Mouse (Mus musculus) brain, embryonic 14.5 days (tissue): Measurements from ENCODE around the gene Lcor. TPM values are rescaled to one million over a fixed set of nuclear protein-coding genes. Genes with fewer than 3 reads are reported as not detected.

ENCODE experiments used
- DNase-seq: peaks from one replicate; pipeline ENCODE4 v3.0.0-alpha.2; 2011; ENCODE audit warnings: low read depth
- CTCF ChIP-seq: fragments of 200-500 bp; IDR thresholded peaks from 2 replicates; pipeline ENCODE4 v1.5.1; 2012; ENCODE audit warnings: inconsistent platforms, mild to moderate bottlenecking, moderate library complexity, borderline replicate concordance; ENCODE audit not compliant: insufficient read depth, insufficient read length; ENCODE audit errors: extremely low read depth
- POLR2A ChIP-seq: fragments of 200-500 bp; IDR thresholded peaks from 2 replicates; pipeline ENCODE4 v1.6.1; 2012; ENCODE audit warnings: mild to moderate bottlenecking, inconsistent platforms, borderline replicate concordance; ENCODE audit not compliant: poor library complexity, insufficient read depth, insufficient read length, severe bottlenecking; ENCODE audit errors: extremely low read depth
- polyA plus RNA-seq: library from polyadenylated mRNA; depleted of rRNA; stranded (reverse); fragments of >200 nt; gene quantifications from 2 replicates; pipeline ENCODE4 v1.2.3, GENCODE M21; 2012

Gene Lcor
- polyA plus RNA-seq, 1 experiment, result 10.3 TPM

DNA sequence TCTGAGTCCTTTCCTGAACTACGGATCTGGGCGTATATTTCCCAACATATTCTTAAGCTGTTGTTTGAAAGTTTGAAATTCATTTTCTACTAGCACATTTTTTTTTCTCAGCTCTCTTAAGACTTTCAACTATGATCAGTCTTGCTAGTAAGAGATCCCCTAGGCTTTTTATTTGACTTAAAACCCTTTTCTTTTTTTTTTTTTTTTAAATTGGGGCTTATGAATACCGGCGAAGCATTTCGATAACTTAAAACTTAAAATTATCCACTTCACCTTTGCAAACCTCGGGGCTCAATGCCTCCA is 599 bp upstream of the Lcor start:
- no peak for DNase-seq
- no peak for TF ChIP-seq POLR2A
- TF ChIP-seq CTCF, result no peak

DNA sequence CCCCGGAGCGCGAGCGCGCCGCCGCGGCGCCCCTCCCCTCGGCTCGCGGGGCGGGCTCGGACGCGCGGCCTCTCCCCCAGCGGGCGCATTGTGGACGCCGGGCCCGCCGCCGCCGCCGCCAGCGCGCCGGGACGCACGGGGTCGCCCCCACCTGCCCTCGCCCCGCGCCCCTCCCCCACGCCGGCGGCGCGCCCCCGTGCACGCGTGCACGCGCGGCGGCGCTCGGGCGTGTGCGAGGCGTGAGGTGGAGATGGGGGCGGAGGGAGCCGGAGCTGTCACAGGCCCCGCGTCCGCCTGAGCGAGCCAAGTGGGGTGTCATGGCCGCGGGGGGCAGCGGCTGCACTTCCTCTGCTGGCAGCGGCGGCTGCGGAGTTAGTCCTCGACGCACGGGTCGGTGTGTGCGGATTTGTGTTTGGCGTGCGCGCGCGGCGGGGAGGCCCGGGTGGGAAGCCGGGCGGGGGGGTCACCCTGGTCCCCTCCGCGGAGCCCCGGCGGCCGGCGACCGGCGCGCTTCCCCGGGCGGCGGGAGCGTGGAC is 540 bp downstream of the Lcor start:
- TF ChIP-seq CTCF, result no peak
- peak; percentile 67; the same call in 1 of the 2 replicates for TF ChIP-seq POLR2A
- peak; percentile 85 for DNase-seq

GRCm38 (mm10) chr19:41483445-41484040 is 1.1 kb downstream of the Lcor start:
- DNase-seq, result peak; percentile 74
- no peak for TF ChIP-seq CTCF
- no peak for TF ChIP-seq POLR2A

DNA sequence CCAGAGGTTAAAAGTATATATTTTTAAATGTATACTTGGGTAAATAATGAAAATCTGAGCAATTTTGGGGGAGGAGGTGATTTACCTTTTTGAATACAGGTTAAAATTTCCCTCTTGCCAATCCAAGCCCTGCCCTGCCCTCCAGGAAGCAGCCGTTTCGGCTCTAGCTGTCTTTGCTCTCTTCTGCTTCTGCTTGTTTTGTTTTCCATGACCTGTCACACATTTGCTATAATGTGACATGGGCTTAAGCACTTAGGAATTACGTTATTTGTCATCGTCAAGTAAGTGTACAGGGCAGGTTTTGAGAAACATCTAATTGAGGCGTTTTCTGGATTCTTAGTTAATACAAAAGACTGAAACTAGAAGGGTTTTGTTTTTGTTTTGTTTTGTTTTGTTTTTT is 1.9 kb downstream of the Lcor start:
- TF ChIP-seq POLR2A (no peak), CTCF (no peak)
- peak; percentile 28 for DNase-seq

GRCm38 (mm10) chr19:41495382-41496032 is 13.1 kb downstream of the Lcor start:
- no peak for DNase-seq
- TF ChIP-seq POLR2A (no peak), CTCF (no peak)

DNA sequence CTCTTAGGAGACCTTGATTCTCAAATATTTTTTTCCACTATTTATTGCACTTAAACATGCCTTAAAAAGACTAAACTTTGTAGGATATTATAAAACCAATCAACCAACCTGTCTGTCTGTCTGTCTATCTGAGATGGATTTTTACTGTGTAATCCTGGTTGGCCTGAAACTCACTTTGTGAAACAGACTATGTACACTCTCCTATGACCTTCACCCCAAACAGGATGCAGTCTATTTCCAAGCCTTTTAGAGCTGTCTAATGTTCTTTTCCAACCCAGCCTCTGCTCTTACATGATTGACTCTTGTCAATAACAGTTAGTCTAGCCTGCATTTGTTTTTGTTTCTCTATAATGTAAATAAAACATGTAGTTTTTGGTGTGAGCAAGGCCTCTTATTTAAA is 13.6 kb downstream of the Lcor start:
- no peak for DNase-seq
- TF ChIP-seq CTCF (no peak), POLR2A (no peak)

- DNase-seq, result no peak
- no peak for TF ChIP-seq CTCF
- no peak for TF ChIP-seq POLR2A
Measured at GRCm38 (mm10) chr19:41507872-41508271, 25.4 kb downstream of the Lcor start.

DNA sequence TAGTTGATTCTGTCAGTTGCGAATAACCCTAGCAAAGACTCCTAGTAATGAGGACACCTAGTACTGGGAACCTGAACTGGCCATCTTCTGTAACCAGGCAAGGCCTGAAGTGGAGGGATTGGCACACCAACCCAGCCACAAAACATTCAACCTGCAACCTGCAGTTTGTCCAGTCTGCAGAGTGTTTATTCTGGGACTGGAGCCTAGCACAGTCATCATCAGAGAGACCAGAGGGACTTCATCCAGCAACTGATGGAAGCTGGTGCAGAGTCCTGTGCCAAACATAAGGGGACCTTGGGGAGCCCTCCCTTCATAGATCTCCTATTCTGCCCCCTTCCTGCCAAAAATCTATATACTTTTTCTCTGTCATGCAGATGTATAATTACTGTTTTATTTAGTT is 32.4 kb downstream of the Lcor start:
- DNase-seq, result no peak
- TF ChIP-seq POLR2A (no peak), CTCF (no peak)

DNA sequence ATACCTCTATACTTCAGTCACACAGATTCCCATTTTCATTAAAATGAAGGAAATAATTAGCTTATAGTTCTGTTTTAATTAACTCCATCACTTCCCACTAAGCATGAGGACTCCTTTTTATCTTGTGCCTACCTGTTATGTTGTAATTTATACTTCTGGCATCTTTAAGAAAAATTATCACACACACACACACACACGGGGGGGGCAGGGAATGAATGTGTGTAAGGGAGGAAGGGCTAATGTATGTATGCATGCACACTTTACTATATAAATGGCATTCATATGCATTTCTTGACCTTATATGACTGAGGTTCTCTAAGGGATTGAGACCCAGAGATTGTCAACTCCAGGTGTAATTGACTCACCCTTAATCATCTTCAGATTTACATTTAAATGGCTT is 33.1 kb downstream of the Lcor start:
- no peak for TF ChIP-seq CTCF
- no peak for TF ChIP-seq POLR2A
- no peak for DNase-seq

- DNase-seq, result no peak
- TF ChIP-seq CTCF (no peak), POLR2A (no peak)
Measured at GRCm38 (mm10) chr19:41517006-41517405, 34.6 kb downstream of the Lcor start.

DNA sequence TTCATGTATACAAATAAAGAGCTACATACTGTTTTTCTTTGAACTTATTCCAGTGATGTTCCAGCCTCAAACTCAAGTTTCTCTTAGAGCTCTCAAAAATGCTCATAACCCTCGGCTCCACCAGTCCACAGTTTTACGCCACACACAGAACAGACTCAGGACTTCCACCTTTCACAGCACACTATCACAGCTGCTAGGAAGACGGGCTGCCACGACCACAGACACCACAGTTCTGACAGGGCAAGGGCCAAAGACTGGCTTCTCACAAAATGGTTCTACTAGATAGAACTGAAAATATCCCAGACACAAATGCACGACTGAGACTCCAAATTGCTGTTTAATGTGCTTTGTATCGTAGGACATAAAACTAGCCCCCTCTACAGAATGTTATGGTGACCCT is 36.7 kb downstream of the Lcor start:
- DNase-seq, result no peak
- TF ChIP-seq CTCF (no peak), POLR2A (no peak)

DNA sequence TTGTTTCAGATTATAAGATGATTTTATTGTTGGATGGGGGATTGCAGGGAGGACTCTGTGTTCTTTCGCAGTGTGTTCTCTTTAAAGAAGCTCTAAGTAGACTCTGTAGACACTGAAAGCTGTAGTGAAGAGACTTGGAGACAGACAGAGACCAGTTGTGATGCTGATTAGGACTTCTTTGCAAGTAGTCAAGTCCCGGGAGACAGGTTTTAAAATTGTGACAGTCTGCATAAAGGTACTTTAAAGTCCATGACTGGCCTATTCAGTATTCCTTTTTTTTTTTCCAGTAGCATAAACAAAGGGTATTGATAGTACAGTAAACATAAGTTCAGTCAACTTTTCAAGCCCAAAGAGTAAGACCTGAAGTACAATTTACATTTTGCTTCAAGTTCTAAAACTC is 39.8 kb downstream of the Lcor start:
- TF ChIP-seq POLR2A, result no peak
- no peak for TF ChIP-seq CTCF
- no peak for DNase-seq
